Mouse (Mus musculus) stomach, postnatal 0 days (tissue): ENCODE data around the gene Wdtc1.

ENCODE experiments used
- CTCF ChIP-seq: IDR thresholded peaks from 2 replicates; pipeline ENCODE4 v1.5.1; 2016; ENCODE audit warnings: antibody characterized with exemption, low read depth, mild to moderate bottlenecking, moderate library complexity
- EP300 ChIP-seq: optimal IDR thresholded peaks from 2 replicates; pipeline ENCODE3; 2016; ENCODE audit warnings: antibody characterized with exemption

DNA sequence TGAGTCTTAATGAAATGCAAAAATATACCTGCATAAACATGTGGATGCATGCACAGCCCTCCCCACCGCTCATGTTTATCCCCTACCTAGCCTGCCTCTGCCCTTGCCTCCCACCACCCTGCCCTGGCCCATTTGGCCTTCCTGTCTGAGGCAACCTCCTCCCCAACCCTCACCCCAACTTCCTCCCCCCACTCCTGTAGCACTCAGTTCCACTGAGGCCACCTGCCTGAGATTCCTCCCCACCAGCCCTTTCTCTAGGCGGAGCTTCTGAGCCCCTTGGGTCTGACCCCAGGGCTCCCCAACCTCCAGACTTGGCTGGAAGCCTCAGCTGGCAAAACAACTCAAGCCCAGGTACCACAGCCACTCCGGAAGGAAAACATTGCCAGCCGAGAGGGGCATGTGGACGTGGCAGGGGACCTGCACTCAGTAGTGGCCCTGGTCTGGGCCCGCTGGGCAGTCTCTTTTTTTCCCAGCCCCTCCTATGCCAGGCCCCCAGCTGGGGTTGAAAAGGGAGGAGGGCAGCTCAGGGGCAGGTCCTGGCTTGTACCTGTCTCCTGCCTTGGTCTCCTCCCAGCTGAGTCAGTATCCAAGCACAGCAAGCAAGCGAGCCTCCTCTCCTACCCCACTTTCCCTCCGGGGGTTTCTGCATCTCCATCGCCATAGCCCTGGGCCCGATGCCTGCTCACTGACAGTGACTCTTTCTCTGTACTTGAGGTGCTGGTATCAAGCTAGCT is 91.5 kb downstream of the Wdtc1 start:
- TF ChIP-seq CTCF (no peak), EP300 (no peak)
